Mouse (Mus musculus): ENCODE data around the gene Hspa8.

DNA sequence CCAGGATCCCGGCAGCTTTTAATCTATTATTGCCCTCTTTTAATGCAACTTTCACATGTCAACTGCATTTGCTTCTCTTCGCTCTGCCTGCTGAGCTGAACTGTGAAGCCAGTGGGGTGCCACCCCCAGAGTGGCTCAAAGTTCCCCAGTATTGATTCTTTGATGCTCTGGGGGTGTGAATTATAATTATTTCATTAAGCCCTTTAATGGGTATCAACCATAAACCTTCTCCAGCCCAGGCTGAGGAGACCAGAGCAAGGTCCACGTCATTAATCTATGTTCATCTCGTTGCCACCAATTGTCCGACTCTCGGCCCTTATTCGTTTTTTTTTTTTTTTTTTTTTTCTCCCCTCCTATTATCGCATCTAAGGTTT lies 8.1 kb downstream of the Hspa8 start:
- TF ChIP-seq FLI1 (IDR thresholded peaks at IDR 0.05; ENCODE audit: low read length) (no peak), GATA1 (IDR thresholded peaks at IDR 0.05; ENCODE audit: borderline replicate concordance, low read length) (no peak)
